Mouse (Mus musculus) lung, postnatal 0 days (tissue): ENCODE results near the gene Rarg.

Source experiments
- CTCF ChIP-seq: IDR thresholded peaks from 2 replicates; pipeline ENCODE4 v1.5.1; 2016; ENCODE audit warnings: antibody characterized with exemption, mild to moderate bottlenecking
- EP300 ChIP-seq: IDR thresholded peaks from 2 replicates; pipeline ENCODE4 v1.6.1; 2016; ENCODE audit warnings: antibody characterized with exemption, mild to moderate bottlenecking, control low read depth

DNA sequence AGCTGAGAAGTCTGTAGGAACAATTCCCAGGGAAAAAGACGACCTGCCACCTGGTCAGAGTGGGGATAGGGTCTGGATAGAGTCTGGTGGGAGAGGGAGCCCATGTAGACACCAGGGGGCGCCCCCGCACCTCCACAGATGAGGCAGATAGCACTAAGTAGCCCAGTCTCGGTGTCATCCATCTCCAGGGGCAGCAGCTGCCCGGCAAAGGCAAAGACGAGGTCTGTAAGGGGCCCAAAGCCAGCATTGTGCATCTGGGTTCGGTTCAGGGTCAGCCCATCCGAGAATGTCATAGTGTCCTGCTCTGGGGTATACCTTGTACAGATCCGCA is 18.1 kb downstream of the Rarg start:
- TF ChIP-seq CTCF = peak; percentile 91
- no peak; the same call in 1 of the 2 replicates for TF ChIP-seq EP300
